Comparison of ENCODE assay signal across 8 mouse cellular contexts in the genomic region with DNA sequence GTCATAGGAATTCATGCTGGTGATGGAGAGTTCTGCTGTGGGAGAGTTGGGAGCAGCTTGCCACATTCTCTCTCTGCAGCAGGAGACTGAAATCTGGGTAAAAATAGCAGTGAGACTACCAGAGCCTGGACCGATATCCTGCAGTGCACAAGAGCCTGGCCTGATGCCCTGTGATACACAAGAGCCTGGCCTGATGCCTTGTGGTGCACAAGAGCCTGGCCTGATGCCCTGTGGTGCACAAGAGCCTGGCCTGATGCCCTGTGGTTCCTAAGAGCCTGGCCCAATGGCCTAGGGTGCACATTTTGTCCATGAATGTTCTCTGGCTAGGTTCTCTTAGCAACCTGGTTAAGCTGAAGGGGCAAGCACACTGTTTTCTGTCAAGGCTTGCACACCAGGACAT.
DNase-seq lines count a peak whose midpoint lies in the region; ATAC-seq lines count a peak whose summit lies in the region.

No protein-coding gene starts in this region.

- no peak for ATAC-seq in inflammation-experienced regulatory T-cells, adult 6 months

- DNase-seq in layer of hippocampus, adult 11-12 months (ENCODE audit: low spot score), result peak; percentile 68
- DNase-seq in layer of hippocampus, adult 9-10 months (ENCODE audit: low spot score), result no peak
- DNase-seq in brain, adult 2 months (ENCODE audit: low read depth, low spot score), result peak; percentile 91
- peak; percentile 87 for DNase-seq in heart, postnatal 10 days
- peak; percentile 84 for DNase-seq in left cerebral cortex, postnatal 4 days
- no peak for DNase-seq in embryo, embryonic 9.5 days (ENCODE audit: extremely low spot score)
- no peak for DNase-seq in retina, embryonic 14.5 days (ENCODE audit: low spot score)

- intact Hi-C loops in heart, postnatal 10 days (cut with DNase I), result no loop called here
- intact Hi-C loops in left cerebral cortex, postnatal 4 days (cut with DNase I), result no loop called here

Comparison
In these comparisons a context has a peak if more than half of its experiments do, and no peak if none do; other contexts are left out.
1. DNase-seq: peak in layer of hippocampus, adult 11-12 months (single experiment), brain, adult 2 months (single experiment), heart, postnatal 10 days (2 of 2) and left cerebral cortex, postnatal 4 days (single experiment); none in layer of hippocampus, adult 9-10 months (single experiment), embryo, embryonic 9.5 days (single experiment) and retina, embryonic 14.5 days (single experiment).